Mouse (Mus musculus) liver, embryonic 11.5 days (tissue): ENCODE measurements around the gene Cox5a. TPM values are rescaled to one million over a fixed set of nuclear protein-coding genes. Genes with fewer than 3 reads are reported as not detected.

Experiments used
- ATAC-seq: fragments of 200-750 bp; cut with Nextera tagmentation; replicated peaks from 2 replicates; pipeline ENCODE4 v1.8.0; 2017; ENCODE audit warnings: moderate number of reproducible peaks, mild to moderate bottlenecking, moderate TSS enrichment, moderate library complexity; ENCODE audit not compliant: low FRiP score
- DNase-seq: peaks from one replicate; pipeline ENCODE4 v3.0.0-alpha.2; 2017; ENCODE audit warnings: low spot score
- H3K27ac ChIP-seq: fragments of 300-500 bp; sonication (generic); 2 replicates; pipeline ENCODE4 v1.5.1; 2014; ENCODE audit warnings: mild to moderate bottlenecking, low read depth, low read length, control low read depth
- H3K27me3 ChIP-seq: fragments of 300-500 bp; sonication (generic); replicated peaks from 2 replicates; pipeline ENCODE4 v1.6.1; 2014; ENCODE audit warnings: low read length, mixed read lengths; ENCODE audit not compliant: control insufficient read depth, insufficient read depth
- H3K36me3 ChIP-seq: fragments of 300-500 bp; sonication (generic); 2 replicates; pipeline ENCODE4 v1.6.1; 2014; ENCODE audit warnings: mild to moderate bottlenecking, low read length, moderate library complexity, mixed read lengths; ENCODE audit not compliant: control insufficient read depth, insufficient read depth
- H3K4me1 ChIP-seq: fragments of 300-500 bp; sonication (generic); replicated peaks from 2 replicates; pipeline ENCODE4 v1.6.1; 2014; ENCODE audit warnings: low read length, mixed read lengths; ENCODE audit not compliant: control insufficient read depth, insufficient read depth
- H3K4me2 ChIP-seq: fragments of 300-500 bp; sonication (generic); 2 replicates; pipeline ENCODE4 v1.6.1; 2014; ENCODE audit warnings: mild to moderate bottlenecking, control low read depth, moderate library complexity
- H3K4me3 ChIP-seq: fragments of 300-500 bp; sonication (generic); 2 replicates; pipeline ENCODE4 v1.5.1; 2014; ENCODE audit warnings: low read depth, low read length, control low read depth
- H3K9ac ChIP-seq: fragments of 300-500 bp; sonication (generic); 2 replicates; pipeline ENCODE4 v1.6.1; 2014; ENCODE audit warnings: low read depth, low read length, control low read depth
- H3K9me3 ChIP-seq: fragments of 300-500 bp; sonication (generic); 2 replicates; pipeline ENCODE4 v1.6.1; 2016; ENCODE audit warnings: low read length, inconsistent platforms, mixed read lengths; ENCODE audit not compliant: control insufficient read depth
- WGBS: fragments of 180-500 bp; shearing (Covaris S2); extraction: QIAGEN DNeasy Blood & Tissue Kit; methylation state at CpG from one replicate; pipeline ENCODE4 v1.1.7; 2014; 5-methylcytosine and 5-hydroxymethylcytosine counted together
- polyA plus RNA-seq: library from polyadenylated mRNA; unstranded; fragments of >200 nt; fragmentation: Nextera tagmentation; extraction: Ambion mirVana; gene quantifications from 2 replicates; pipeline ENCODE4 v1.2.1, GENCODE M21; 2014

Gene Cox5a
- polyA plus RNA-seq, 1 experiment from 2014 or later = 519 TPM

DNA sequence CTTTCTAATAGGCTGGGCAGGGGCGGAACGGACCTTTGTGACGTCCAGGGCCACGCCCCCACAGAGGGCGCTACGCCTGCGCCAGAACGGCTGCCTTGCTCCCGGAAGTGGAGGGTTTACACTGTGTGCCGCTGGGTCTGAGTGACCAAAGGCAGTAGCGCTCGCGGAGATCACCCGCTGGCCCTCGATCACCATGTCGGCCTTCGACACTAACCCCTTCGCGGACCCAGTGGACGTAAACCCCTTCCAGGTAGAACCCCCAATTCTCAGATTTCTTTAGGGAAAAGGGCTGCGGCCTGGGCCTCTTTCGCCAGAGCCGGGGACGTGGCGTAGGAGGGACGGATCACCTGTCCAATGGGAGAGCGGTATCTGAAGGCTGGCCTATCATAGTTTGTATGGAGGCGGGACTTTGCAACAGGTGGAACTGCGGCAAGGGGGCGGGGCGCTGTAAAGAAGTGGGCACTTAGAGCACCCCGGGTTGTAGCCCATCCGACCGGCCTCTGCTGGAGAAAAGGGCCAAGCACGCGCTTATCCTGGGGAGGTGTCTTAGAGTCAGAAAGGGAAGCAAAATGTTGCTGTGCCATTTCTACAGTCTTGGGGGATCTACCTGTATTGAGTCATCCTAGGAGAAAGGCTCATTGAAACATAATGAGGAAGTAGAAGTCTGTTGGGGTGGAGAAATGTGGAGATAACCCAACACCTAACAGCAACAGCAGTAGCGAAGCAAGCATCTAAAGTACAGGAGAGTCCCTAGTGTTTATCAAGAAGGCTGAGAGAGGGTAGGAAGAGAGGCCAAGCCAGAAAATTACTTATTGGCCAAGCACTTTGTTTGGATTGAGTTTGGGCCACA lies 40.0 kb downstream of the Cox5a start, which contains the start of gene Scamp2:
Gene Scamp2, plus strand, starts transcription at position 83 of the 850 bp plus-strand sequence.
- Histone ChIP-seq H3K36me3 (no peaks in the 10 kb centered on the region), H3K4me1 (peaks cover 17% of the 10 kb centered on the region), H3K27me3 (no peaks in the 10 kb centered on the region), H3K9ac (peak within 1 kb of the TSS; percentile 73), H3K4me3 (peak within 1 kb of the TSS; percentile 74), H3K27ac (peak within 1 kb of the TSS; percentile 62), H3K4me2 (peak within 1 kb of the TSS; percentile 93), H3K9me3 (no peaks in the 10 kb centered on the region)
- DNase-seq (peak; percentile 96), ATAC-seq (peak; percentile 99)
- WGBS = under 1% methylated on average over 37 of the region's 37 CpGs

DNA sequence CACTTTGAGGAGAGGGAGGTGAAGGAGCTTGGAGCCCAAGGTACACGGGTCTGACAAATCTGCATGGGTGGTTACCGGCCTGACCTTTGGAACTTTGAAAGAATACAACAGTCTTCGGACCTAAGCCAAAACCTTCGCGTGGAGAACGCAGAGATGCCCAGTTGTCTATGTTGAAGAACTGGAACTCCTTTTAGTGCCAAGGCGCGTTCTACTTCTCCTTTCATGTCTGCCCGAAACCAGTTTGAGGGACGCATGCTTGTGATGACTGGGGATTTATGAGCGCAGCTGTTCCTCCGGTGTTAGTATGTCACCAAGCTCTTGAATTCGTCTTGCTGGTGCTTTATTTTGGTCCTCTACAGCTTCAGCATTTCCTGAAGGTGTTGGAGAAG lies 40.6 kb downstream of the Cox5a start:
- peak overlapping the region; percentile 73 for H3K9ac ChIP-seq
- no peak overlapping the region; the same call in 1 of the 2 replicates for H3K27ac ChIP-seq
- DNase-seq = no peak
- H3K27me3 ChIP-seq = no peaks in the 10 kb centered on the region
- WGBS = 76% methylated on average over 13 of the region's 13 CpGs
- peaks cover 17% of the 10 kb centered on the region for H3K4me1 ChIP-seq
- H3K9me3 ChIP-seq = no peaks in the 10 kb centered on the region
- H3K4me3 ChIP-seq = peak overlapping the region; percentile 74
- ATAC-seq = no peak
- H3K36me3 ChIP-seq = no peaks in the 10 kb centered on the region
- peak overlapping the region; percentile 93 for H3K4me2 ChIP-seq

DNA sequence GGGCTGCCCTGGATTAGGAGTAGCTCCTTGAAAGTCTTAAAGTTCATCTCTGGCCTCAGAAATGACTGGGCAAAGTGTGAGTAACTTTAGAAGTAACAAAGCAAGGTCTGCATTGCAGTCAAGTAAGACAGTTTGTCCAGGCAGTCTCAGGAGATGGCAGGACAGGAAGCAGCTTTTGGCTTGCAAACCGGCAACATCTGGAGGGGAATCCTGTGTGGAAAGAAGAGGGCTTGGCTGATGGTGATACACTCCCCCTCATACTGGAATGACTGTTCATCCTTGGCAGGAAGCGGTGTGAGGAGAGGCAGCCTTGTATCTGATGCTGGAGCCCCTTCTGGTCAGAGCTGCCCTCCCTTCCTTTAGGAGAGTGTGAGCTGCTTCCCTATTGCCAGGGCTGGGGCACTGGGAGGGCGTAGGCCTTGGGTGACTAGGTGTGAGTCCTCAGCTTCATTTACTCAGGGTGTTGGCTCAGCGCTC lies 41.9 kb downstream of the Cox5a start:
- WGBS = 46% methylated on average over 4 of the region's 4 CpGs
- no peak for DNase-seq
- Histone ChIP-seq H3K4me2 (peak overlapping the region; percentile 93), H3K9ac (no peak overlapping the region), H3K27ac (peak overlapping the region; percentile 8; the same call in 1 of the 2 replicates), H3K4me3 (no peak overlapping the region), H3K4me1 (peaks cover 17% of the 10 kb centered on the region), H3K27me3 (no peaks in the 10 kb centered on the region), H3K9me3 (no peaks in the 10 kb centered on the region), H3K36me3 (no peaks in the 10 kb centered on the region; the same call in 1 of the 2 replicates)
- ATAC-seq = no peak

DNA sequence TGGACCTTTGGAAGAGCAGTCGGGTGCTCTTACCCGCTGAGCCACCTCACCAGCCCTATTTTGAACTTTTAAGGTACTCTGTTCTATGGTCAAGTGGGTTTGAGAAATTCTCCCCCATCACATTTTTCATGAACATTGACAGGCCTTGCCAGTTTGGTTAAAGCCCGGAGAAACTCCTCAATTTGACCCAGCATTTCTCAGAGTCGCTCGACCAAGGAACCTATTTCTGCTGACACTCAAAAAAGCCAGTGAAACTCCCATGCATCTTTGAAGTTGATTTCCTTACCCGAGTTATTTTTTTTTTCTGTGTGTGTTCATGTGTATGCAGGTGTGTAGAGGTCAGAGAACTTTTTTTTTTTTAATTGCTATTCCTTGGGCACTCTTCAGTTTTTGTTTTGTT lies 43.5 kb downstream of the Cox5a start:
- Histone ChIP-seq H3K36me3 (peaks cover 9% of the 10 kb centered on the region; the same call in 1 of the 2 replicates), H3K4me1 (peaks cover 17% of the 10 kb centered on the region), H3K4me3 (no peak overlapping the region), H3K9ac (no peak overlapping the region), H3K9me3 (no peaks in the 10 kb centered on the region), H3K27me3 (no peaks in the 10 kb centered on the region), H3K4me2 (no peak overlapping the region), H3K27ac (no peak overlapping the region)
- no peak for ATAC-seq
- 88% methylated on average over 6 of the region's 6 CpGs for WGBS
- DNase-seq = no peak

DNA sequence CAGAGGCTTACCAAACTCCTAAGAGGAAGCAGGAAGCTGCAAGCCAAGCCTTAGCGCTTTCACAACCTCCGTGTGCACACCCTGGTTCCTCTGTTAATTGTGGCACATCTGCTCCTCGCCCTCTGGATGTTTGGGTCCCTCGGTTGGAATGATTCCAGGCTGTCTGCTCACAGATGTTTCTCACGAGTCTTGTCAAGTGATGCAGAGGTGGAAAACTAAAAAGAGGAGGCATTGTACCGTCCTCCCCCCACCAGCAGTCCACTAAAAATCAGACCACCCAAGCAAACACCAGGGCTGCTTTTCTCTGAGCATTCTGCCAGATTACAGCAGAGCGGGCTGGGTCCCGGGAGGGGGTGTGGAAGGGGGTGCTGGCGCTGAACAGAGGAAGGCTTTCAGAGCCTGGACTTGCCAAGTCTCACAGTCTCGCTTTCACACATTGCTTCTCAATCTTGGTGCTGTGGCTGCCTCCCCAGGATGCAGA lies 44.7 kb downstream of the Cox5a start:
- Histone ChIP-seq H3K4me3 (no peak overlapping the region), H3K27ac (no peak overlapping the region), H3K4me1 (peaks cover 14% of the 10 kb centered on the region), H3K9me3 (no peaks in the 10 kb centered on the region), H3K36me3 (peaks cover 9% of the 10 kb centered on the region; the same call in 1 of the 2 replicates), H3K4me2 (no peak overlapping the region), H3K9ac (no peak overlapping the region), H3K27me3 (no peaks in the 10 kb centered on the region)
- DNase-seq (no peak), ATAC-seq (no peak)
- 56% methylated on average over 10 of the region's 10 CpGs for WGBS

DNA sequence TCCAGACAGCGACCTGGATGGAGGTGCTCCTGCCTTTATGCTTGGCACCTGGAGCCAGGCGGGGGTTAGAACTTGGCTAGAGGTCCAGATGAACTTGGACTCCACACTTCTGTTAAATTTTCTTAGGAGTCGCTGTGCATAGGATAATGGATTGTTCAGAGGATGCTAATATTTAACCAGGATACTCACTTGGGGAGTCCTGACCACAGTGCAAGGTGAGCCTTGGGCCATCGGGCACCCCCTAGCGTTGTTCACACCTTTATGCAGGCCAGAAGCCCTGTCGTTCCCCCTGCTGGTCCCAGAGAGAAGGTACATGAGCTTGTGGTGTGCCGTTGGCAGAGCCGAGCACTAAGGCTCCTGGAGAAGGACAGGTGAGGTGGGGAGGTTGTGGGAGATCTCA lies 45.8 kb downstream of the Cox5a start:
- WGBS = 59% methylated on average over 8 of the region's 8 CpGs
- Histone ChIP-seq H3K27me3 (no peaks in the 10 kb centered on the region), H3K9me3 (no peaks in the 10 kb centered on the region), H3K4me1 (peaks cover 8% of the 10 kb centered on the region), H3K9ac (no peak overlapping the region), H3K4me2 (no peak overlapping the region), H3K36me3 (peaks cover 12% of the 10 kb centered on the region; the same call in 1 of the 2 replicates), H3K4me3 (no peak overlapping the region), H3K27ac (no peak overlapping the region)
- DNase-seq (no peak), ATAC-seq (no peak)

DNA sequence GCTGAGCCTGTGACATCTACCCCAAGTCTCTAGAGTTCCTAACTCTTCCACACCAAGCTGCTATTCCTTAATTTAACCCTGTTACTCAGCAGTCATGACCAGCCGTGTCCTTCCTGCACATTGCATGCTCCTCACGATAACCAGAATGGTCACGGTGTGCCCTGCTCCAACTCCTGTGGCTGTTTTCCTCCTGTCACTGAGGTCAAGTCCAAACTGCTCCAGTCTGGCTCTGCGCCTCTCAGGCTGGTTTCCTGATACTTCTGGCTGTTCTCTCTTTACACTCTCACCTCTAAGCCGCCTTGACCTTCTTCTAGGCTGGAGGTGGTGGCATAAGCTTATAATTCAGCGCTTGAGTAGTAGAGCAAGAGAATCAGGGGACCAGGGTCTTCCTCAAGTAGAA lies 47.4 kb downstream of the Cox5a start:
- Histone ChIP-seq H3K27ac (no peak overlapping the region), H3K27me3 (no peaks in the 10 kb centered on the region), H3K36me3 (peaks cover 12% of the 10 kb centered on the region; the same call in 1 of the 2 replicates), H3K9me3 (no peaks in the 10 kb centered on the region), H3K4me3 (no peak overlapping the region), H3K4me2 (no peak overlapping the region), H3K9ac (no peak overlapping the region), H3K4me1 (0 out of 2 replicates have a peak, but pooled peaks cover 2% of the 10 kb centered on the region)
- ATAC-seq = no peak
- WGBS = 89% methylated on average over 6 of the region's 6 CpGs
- DNase-seq = no peak

DNA sequence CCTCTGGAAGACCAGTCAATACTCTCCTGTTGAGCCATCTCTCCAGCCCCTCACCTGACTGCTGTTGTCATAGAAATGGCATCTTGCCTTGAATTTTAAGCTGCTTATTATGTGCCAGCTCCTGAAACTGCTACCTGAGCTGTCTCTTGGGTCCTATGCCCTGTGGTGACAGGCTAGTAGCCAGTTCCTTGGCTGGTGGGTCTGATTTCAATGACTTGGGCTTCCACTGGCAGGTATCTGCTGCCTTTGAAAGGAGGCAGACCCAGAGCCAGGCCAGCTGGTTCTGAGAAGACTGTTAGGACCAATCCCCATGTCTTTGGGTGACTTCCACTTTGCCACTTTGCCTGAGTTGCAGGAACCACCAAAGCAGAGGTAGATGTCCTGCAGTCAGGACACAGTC lies 53.3 kb downstream of the Cox5a start:
- peaks cover 13% of the 10 kb centered on the region for H3K4me1 ChIP-seq
- H3K4me3 ChIP-seq = no peak overlapping the region
- DNase-seq (no peak), ATAC-seq (no peak)
- H3K36me3 ChIP-seq = peaks cover 15% of the 10 kb centered on the region; the same call in 1 of the 2 replicates
- no peak overlapping the region for H3K27ac ChIP-seq
- no peak overlapping the region for H3K4me2 ChIP-seq
- H3K27me3 ChIP-seq = no peaks in the 10 kb centered on the region
- H3K9me3 ChIP-seq = no peaks in the 10 kb centered on the region
- no peak overlapping the region for H3K9ac ChIP-seq
